Mouse (Mus musculus): ENCODE results near the gene Wasf3.

- TF ChIP-seq CTCF (IDR thresholded peaks at IDR 0.05; ENCODE audit: low read depth), result no peak
- TF ChIP-seq EP300 (optimal IDR thresholded peaks at IDR 0.05), result no peak
These were observed 68.8 kb downstream of the Wasf3 start for GRCm38 (mm10) chr5:146453556-146453955.

All from stomach, postnatal 0 days (tissue).